Mouse (Mus musculus) lung, postnatal 10 days (tissue): ENCODE data around the gene Tacc3.
A peak's percentile ranks its signal among the peaks of the same experiment; 100 is the strongest.

ENCODE experiments used
- DNase-seq: peaks from one replicate; pipeline ENCODE4 v3.0.0; 2021

Gene Tacc3

DNA sequence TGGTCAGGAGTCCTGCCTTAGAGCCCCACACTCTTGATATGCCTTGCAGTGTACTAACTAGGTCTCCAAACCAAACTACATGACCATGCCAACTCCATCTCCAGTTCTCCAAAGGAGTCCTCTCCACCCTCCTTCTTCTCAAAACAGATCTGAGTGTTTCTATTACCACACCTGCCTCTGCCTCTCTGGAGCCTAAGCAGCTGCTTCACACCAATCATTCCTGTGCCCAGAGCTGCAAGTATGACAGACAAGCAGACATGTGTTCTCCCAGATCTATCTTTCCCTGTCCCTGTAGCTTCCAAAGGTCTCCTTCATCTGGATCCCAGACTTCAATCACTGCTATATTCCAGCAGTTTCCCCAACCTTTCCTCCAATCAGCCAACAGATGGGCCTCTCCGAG, 1.2 kb upstream of the Tacc3 start:
- DNase-seq: no peak

- no peak for DNase-seq
These were observed 609 bp upstream of the Tacc3 start for GRCm38 (mm10) chr5:33657251-33657786.

GRCm38 (mm10) chr5:33658664-33659050, 729 bp downstream of the Tacc3 start:
- DNase-seq: no peak

- DNase-seq: peak; percentile 65
These were observed 10.3 kb downstream of the Tacc3 start for GRCm38 (mm10) chr5:33668223-33668622.

DNA sequence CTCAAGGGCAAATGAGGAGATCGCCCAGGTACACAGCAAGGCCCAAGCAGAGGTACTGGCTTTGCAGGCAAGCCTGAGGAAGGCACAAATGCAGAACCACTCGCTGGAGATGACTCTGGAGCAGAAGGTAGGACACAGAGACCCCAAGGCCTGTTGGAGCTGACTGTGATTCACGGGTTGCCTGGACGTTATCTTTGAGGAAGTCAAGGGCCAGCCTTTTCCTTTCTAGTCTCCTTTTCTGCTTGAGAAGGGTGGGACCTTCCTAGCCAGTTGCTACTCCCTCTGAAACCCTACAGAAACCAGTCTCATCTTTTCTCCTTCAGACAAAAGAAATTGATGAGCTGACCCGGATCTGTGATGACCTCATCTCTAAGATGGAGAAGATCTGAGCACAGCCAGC, 13.7 kb downstream of the Tacc3 start:
- no peak for DNase-seq

DNA sequence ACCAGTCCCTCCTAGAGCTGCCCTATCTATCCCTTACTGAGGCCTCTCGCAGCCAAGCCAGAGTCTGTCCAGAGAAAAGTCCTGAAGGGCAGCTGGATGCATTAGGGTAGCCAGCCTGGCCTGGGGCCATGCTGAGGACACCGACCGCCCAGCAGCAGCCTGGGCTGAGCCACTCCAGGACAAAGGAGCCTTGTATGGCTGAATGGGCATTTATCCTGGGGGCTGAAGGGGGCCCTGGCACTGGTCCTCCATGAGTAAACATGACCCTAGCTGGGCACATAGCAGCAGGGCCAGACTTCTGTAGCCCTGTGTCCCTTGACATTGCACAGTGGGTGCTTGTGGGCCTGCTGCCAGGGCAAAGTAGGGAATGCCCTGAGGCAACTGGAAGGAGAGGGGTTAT, 16.5 kb downstream of the Tacc3 start:
- no peak for DNase-seq

GRCm38 (mm10) chr5:33675964-33676363, 18.0 kb downstream of the Tacc3 start:
- peak; percentile 78 for DNase-seq

GRCm38 (mm10) chr5:33678244-33678643, 20.3 kb downstream of the Tacc3 start:
- no peak for DNase-seq

- no peak for DNase-seq
These were observed 23.1 kb downstream of the Tacc3 start for GRCm38 (mm10) chr5:33681044-33681443.

GRCm38 (mm10) chr5:33681611-33682388, 23.9 kb downstream of the Tacc3 start:
- DNase-seq: no peak

DNA sequence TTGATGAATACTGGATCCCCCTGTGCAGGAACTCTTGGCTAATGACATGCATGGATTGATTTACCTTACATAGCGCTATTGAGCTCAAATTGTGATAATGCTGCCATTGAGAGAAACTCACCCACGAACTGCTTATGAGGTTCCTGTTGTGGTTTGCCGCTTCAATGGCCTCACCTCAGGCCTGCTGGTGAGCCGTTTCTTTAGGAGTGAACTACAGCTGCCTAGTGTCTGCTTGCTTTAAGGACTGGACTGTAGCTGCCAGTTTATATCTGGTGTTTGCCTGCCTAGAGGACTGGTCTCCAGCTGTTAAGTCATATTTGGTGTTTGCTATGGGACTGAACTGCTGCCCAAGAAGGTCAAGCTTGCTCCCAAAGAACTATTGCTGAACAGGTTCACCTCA, 25.0 kb downstream of the Tacc3 start:
- DNase-seq: no peak

- peak; percentile 86 for DNase-seq
These were observed 26.1 kb downstream of the Tacc3 start for GRCm38 (mm10) chr5:33683897-33684652.

DNA sequence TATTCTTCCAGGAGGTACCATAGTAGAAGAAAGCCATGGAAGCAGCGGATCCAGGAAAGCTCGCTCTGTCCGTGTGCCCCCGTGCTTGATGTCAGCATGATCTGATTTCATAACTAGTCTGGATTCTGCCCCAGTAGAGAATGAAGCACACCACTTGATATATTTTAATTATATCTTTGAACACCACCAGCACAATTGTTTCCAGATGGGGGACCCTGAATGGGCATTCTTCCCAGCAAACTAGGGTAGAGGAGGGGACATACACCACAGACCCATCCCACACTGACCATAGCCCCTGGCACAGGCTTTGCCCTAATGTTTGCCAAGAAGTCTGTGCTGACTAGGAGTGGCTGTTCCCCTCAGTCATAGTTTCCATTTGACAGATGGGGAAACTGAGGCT, 27.0 kb downstream of the Tacc3 start:
- DNase-seq: no peak

GRCm38 (mm10) chr5:33687142-33687541, 29.2 kb downstream of the Tacc3 start:
- DNase-seq: no peak

DNA sequence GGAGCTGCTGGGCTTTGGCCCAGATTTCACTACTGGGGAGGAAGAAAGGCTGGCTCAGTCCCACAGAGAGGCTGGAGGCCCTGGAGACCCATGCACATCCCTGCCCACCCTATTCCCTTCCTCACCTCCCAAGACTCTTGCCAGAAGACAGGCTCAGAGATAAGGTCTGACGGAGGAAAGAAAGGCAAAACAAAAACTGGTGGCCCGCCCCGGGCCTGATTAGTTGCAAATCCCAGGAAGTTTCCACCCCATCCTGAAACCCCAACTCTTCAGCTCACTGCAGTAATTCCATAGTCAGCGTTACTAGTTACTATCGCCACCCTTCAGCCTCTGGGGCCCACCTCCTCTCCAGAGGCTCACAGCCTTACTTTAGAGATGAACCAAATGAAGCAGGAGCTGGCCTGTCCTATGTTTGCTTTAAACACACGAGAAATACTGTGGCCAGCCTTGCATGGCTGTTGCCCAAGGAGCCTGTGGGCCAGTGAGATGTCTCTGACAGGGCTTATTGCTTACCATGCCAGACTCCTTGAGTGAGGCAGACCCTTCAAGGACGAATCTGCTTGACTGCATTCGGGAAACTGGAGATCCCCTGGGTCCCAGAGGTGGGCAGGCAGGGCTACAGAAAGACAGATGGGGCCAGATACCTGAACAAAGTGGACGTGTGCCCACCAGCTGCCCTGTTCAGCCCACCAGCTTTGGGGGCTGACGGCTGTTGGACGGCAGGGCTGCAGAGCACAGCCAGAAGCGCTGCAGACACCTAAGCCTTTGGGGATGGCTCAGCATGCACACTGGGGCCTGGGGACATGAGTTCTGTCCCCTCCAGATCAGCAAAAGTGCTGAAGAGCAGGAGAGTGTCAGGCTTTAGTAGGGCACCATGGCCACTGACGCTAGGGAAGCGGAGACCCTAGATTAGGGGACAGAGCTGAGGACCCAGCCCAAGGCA, 30.6 kb downstream of the Tacc3 start:
- DNase-seq: no peak

DNA sequence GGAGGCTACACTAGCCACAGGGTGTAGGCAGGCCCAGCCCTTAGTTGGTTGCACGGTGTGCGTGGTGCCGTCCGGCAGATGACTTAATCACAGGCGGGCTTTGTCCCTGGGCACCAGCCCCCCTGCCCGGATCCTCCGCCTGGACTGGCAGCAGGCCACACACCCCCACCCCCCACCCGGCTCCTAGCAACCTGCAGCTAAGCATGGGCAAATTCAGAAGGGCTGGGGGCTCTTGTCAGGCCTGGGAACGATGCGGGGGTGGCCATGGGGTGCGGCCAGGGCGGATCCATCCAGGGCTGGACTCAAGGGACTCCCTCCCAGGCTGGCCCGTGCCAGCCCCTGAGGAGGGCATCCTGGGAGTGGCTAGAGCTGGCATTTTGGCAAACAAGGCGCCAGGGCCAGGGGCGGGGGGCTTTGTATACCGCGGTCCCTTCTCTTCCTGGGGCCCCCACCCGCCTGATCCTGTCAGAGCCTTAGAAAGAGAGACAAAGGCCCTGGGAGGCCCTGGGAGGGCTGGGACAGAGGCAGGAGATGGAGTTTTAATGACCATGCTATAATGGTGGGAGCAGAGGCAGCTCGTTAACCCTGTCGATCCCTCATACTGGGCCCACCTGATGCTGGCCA, 31.4 kb downstream of the Tacc3 start:
- DNase-seq: peak; percentile 84

- DNase-seq: peak; percentile 84
These were observed 32.1 kb downstream of the Tacc3 start for GRCm38 (mm10) chr5:33689852-33690645.

DNA sequence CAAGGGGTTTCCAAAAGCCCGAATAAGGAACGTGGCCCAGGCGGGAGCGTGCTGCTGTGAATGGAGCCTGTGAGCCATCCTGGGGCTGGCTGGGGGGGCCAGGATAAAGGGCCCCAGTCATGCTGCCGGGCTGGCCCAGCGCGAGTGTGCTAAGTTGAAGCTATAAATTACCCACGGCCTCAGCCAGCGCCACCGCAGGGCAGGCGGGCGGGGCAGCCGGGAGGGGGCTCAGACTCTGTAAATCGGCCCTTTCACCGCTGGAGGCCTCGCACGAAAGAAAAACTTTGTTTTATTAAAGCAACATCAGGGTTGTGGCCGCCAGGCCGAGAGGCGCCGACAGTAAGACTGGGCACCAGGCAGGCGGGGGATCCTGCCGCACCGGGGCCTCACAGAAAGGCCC, 34.5 kb downstream of the Tacc3 start:
- peak; percentile 78 for DNase-seq

- DNase-seq: no peak
These were observed 36.5 kb downstream of the Tacc3 start for GRCm38 (mm10) chr5:33694461-33694847.

GRCm38 (mm10) chr5:33694848-33695717, 37.2 kb downstream of the Tacc3 start:
- peak; percentile 77 for DNase-seq

- no peak for DNase-seq
These were observed 37.8 kb downstream of the Tacc3 start for GRCm38 (mm10) chr5:33695718-33696121.
